Mouse (Mus musculus) CH12.LX (cell line): ENCODE measurements at regions not wholly inside any gene's neighbourhood (a gene's known extent, or its start where the extent isn't known, plus 50 kb on each side); places are given as distances from the start of the nearest gene placed in this dataset.

ENCODE experiments used
- CTCF ChIP-seq, 2 experiments: IDR thresholded peaks in 1 of 2; conservative IDR thresholded peaks in 1 of 2; 2 replicates each; pipeline ENCODE4 v1.5.1; 2011 to 2012; ENCODE audit warnings: low read depth in 2 of 2, low read length in 2 of 2, improper control_type of control experiment in 1 of 2, inconsistent platforms in 1 of 2, mild to moderate bottlenecking in 1 of 2, moderate library complexity in 1 of 2
- ELF1 ChIP-seq: IDR thresholded peaks from 2 replicates; pipeline ENCODE4 v1.6.1; 2014; ENCODE audit warnings: low read depth, mild to moderate bottlenecking, inconsistent platforms, low read length, improper control_type of control experiment
- NELFE ChIP-seq: IDR thresholded peaks from 2 replicates; pipeline ENCODE4 v1.6.1; 2011; ENCODE audit warnings: low read depth, low read length, improper control_type of control experiment
- POLR2A ChIP-seq: IDR thresholded peaks from 2 replicates; pipeline ENCODE4 v1.6.1; 2011; ENCODE audit warnings: low read depth, mild to moderate bottlenecking, improper control_type of control experiment, low read length
- ZMIZ1 ChIP-seq: IDR thresholded peaks from 2 replicates; pipeline ENCODE4 v1.6.1; 2012; ENCODE audit warnings: low read depth, mild to moderate bottlenecking, inconsistent platforms, low read length, improper control_type of control experiment

DNA sequence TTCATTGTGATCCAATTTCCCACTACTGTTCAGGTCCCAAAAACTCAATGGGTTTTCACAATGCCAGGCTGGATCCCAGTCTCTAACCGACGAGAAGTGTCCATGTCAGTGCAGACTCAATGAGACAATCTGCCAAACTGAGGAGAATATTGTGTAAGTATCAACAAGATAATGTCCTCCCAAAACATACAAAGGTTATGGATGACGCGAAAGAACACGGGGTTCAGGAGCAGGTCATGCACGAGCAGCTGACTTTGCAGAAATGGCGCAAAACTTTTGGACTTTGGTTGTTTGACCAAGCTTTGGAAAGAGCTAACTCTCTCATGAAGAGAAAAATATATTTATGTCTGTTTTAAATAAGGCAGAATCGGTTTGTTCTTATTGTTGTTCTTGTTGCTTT is 83.9 kb upstream of the Dpyd start:
- TF ChIP-seq ELF1: no peak
- no peak for TF ChIP-seq NELFE
- TF ChIP-seq ZMIZ1: no peak
- no peak for TF ChIP-seq POLR2A
- no peak for TF ChIP-seq CTCF (conservative IDR thresholded peaks at IDR 0.05 in 1 of 2, IDR thresholded peaks at IDR 0.05 in 1 of 2; ENCODE audit: low read depth in 2 of 2, low read length in 2 of 2)
